Mouse (Mus musculus) megakaryocyte, embryonic 14.5 days (primary cell): ENCODE results near the gene Pcdh9.
"Not testable (repeated sequence)": the region's sequence is repeated elsewhere in the genome, so short reads cannot be mapped to it uniquely, and the experiment has no call there.

Experiments used
- FLI1 ChIP-seq: IDR thresholded peaks from 2 replicates; pipeline ENCODE4 v1.6.1; 2012; ENCODE audit warnings: low read length, inconsistent platforms, mixed read lengths
- GATA1 ChIP-seq: IDR thresholded peaks from 3 replicates; pipeline ENCODE4 v1.6.1; 2012; ENCODE audit warnings: mixed read lengths, low read length, inconsistent platforms, borderline replicate concordance

DNA sequence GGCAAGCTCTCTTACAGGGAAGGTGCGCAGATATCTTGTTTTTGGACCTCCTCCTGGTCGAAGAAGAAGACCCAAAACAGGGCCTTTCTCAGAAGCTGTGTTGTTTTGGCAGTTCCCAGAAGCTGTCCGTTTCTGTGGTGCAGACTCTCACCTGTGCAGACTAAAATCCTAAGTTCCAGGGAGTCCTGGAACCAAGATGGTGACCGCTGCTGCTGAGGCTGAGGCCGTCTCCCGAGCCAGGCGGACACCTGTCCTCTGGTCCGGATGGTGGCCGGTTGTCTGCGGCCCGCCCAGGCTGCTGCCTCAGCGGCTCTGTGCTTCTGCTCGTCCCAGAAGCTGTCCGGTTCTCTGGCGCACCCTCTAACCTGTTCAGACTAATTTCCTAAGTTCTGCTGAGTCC, 675.6 kb downstream of the Pcdh9 start:
- not testable (repeated sequence) for TF ChIP-seq GATA1, FLI1
